Mouse (Mus musculus) testis, adult 2 months (tissue): ENCODE measurements around the gene Osbpl9. TPM values are rescaled to one million over a fixed set of nuclear protein-coding genes. Genes with fewer than 3 reads are reported as not detected.

Experiments used
- H3K27ac ChIP-seq: fragments of 200-500 bp; 2 replicates; pipeline ENCODE4 v1.5.1; 2012; ENCODE audit warnings: low read depth, low read length; ENCODE audit not compliant: control insufficient read depth, insufficient read depth
- H3K27me3 ChIP-seq: fragments of 200-500 bp; 2 replicates; pipeline ENCODE4 v1.6.1; 2012; ENCODE audit warnings: mild to moderate bottlenecking, low read length, moderate library complexity; ENCODE audit not compliant: control insufficient read depth, insufficient read depth
- H3K36me3 ChIP-seq: fragments of 200-500 bp; 2 replicates; pipeline ENCODE4 v1.6.1; 2012; ENCODE audit warnings: mild to moderate bottlenecking, low read length; ENCODE audit not compliant: control insufficient read depth, insufficient read depth
- H3K4me1 ChIP-seq: fragments of 200-500 bp; 2 replicates; pipeline ENCODE4 v1.6.1; 2012; ENCODE audit warnings: low read length; ENCODE audit not compliant: control insufficient read depth, insufficient read depth
- H3K4me3 ChIP-seq: fragments of 200-500 bp; 2 replicates; pipeline ENCODE4 v1.5.1; 2012; ENCODE audit warnings: low read depth, mild to moderate bottlenecking, low read length, moderate library complexity, mixed read lengths; ENCODE audit not compliant: control insufficient read depth
- CTCF ChIP-seq: fragments of 200-500 bp; IDR thresholded peaks from 2 replicates; pipeline ENCODE4 v1.5.1; 2012; ENCODE audit warnings: low read depth, mild to moderate bottlenecking, inconsistent platforms, low read length, moderate library complexity; ENCODE audit not compliant: control insufficient read depth, insufficient read depth, insufficient replicate concordance
- POLR2A ChIP-seq: fragments of 200-500 bp; IDR thresholded peaks from 2 replicates; pipeline ENCODE4 v1.6.1; 2012; ENCODE audit warnings: low read depth, mild to moderate bottlenecking, inconsistent platforms, low read length, moderate library complexity; ENCODE audit not compliant: control insufficient read depth
- polyA plus RNA-seq: library from polyadenylated mRNA; depleted of rRNA; stranded (reverse); fragments of >200 nt; gene quantifications from 2 replicates; pipeline ENCODE4 v1.2.3, GENCODE M21; 2012

The Osbpl9 gene
- polyA plus RNA-seq, 1 experiment, result 100 TPM

DNA sequence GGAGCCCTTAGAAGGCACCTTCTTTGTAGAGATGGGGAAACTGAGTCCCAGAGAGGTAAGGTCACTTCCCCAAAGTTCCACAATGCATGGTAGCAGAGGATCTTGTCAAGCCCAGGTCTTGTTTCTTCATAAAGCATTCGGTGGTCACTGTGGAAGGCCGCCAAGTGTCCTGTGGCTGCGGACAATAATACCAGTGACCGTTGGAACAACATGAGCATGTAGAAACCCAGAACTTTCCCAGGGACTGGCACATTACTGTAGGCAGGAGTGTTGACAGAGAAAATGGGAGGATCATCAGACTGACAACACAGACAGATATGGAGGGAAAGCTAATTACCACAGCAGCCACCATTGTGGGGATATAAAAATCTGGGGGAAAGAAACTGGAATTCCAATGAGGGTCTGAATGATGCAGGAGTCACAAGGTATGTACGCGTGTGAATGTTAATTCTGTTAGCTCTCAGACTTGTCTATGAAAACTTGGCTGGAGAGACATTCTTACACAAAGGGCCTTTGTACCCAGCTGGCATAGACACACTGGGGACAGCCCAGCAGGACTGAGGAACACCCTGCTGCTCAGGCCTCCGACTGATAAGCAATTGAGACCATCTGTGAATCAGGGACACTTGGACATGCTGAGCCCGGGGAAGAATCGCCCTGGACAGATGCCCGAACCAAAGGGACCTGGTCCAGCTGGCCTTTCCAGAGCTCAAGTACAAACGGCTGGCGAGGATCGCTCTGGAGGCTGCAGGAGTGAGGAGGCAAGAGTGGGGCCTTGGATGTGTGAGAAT is 22.9 kb upstream of the Osbpl9 start:
- H3K4me1 ChIP-seq, result peaks cover 4% of the 10 kb centered on the region
- H3K4me3 ChIP-seq, result no peak overlapping the region
- peak overlapping the region; percentile 74 for H3K27ac ChIP-seq
- no peaks in the 10 kb centered on the region for H3K36me3 ChIP-seq
- peak; percentile 48; the same call in 1 of the 2 replicates for TF ChIP-seq POLR2A
- no peak for TF ChIP-seq CTCF
- H3K27me3 ChIP-seq, result no peaks in the 10 kb centered on the region

DNA sequence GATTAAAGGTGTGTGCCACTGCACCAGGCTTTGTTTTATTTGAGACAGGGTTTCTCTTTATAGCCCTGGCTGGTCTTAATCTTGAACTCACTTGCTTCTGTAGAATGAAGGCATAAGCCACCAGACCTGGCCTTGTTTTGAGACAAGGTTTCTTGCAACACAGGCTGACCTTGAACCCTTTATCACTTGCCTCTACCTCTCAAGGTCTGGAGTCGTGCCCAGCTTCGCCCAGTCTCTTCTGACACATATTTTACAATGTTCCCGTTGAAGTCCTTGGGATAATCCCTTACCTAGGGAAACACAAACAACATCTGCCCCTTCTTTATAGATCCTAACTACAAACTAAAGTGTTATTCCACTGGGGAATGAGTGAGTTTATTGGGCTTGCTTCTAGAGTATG is 19.9 kb upstream of the Osbpl9 start:
- no peaks in the 10 kb centered on the region for H3K27me3 ChIP-seq
- peaks cover 7% of the 10 kb centered on the region for H3K4me1 ChIP-seq
- H3K27ac ChIP-seq, result peak overlapping the region; percentile 80
- no peak overlapping the region for H3K4me3 ChIP-seq
- H3K36me3 ChIP-seq, result no peaks in the 10 kb centered on the region
- no peak for TF ChIP-seq CTCF
- TF ChIP-seq POLR2A, result no peak

DNA sequence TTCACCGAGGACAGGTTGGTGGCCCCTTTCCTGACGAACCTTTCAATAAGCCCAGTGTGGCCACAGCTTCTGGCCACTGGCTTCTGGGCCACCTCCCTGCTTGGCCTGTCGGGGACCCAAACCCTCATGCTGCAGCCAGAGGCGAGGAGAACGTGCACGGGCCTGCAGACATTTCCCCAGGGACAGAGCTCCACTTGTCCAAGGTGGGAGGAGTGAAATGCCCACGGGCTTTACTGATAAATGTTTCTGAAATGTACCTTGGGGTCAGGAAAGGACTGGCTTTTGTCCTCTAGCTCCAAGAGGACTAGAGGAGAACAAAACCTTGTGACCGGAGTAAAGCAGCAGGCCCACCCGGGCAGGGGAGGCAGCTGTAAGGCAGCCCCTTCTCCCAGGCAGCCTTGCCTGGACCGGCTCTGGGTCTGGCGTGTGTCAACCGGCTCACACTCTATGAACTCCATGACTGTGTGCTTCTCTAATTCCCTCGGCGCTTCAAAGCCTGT is 18.4 kb upstream of the Osbpl9 start:
- no peak overlapping the region for H3K4me3 ChIP-seq
- H3K4me1 ChIP-seq, result peaks cover 3% of the 10 kb centered on the region
- no peaks in the 10 kb centered on the region for H3K27me3 ChIP-seq
- H3K27ac ChIP-seq, result peak overlapping the region; percentile 61; the same call in 1 of the 2 replicates
- H3K36me3 ChIP-seq, result no peaks in the 10 kb centered on the region
- TF ChIP-seq POLR2A (no peak), CTCF (no peak)

DNA sequence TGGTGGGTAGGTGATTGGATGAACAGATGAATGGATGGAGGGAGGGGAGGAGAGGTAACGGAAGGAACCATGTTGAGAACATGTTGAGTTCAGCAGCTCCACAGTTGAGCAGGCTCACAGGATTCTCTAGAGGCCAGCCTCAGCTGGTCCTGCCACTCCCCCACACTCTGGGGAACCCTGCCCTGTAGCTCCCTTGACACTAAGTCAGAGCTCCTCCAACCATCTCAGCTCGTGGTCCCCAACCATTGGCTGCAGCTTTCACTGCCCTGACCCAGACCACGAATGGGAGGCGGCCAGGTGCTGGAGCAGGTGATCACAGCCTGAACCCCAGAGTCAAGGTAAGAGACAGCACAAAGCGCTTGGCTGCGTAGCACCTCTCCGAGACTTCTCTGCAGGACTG is 15.9 kb upstream of the Osbpl9 start:
- H3K27ac ChIP-seq, result no peak overlapping the region
- TF ChIP-seq CTCF (no peak), POLR2A (no peak)
- peaks cover 3% of the 10 kb centered on the region for H3K4me1 ChIP-seq
- no peak overlapping the region for H3K4me3 ChIP-seq
- no peaks in the 10 kb centered on the region for H3K36me3 ChIP-seq
- no peaks in the 10 kb centered on the region for H3K27me3 ChIP-seq

DNA sequence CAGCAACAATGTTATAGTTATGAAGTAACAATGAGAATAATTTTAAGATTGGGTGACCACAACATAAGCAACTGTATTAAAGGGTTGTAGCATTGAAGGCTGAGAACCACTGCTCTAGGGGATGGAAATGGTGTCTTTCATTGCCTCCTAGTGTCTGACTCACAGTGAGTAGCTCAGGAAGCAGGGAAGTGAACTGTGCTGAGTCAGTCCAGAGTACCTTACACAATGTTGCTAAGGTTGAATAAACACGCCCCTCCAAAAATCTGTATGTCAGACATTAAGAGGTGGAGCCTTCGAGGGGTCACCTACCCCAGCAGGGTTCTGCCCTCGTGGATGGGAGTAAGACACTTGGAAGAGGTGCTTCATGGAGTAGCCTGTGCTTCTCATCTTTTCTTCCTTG is 11.9 kb upstream of the Osbpl9 start:
- peak overlapping the region; percentile 44 for H3K27ac ChIP-seq
- H3K4me1 ChIP-seq, result peaks cover 3% of the 10 kb centered on the region
- H3K36me3 ChIP-seq, result no peaks in the 10 kb centered on the region
- TF ChIP-seq POLR2A, result no peak
- TF ChIP-seq CTCF, result no peak
- H3K27me3 ChIP-seq, result no peaks in the 10 kb centered on the region
- H3K4me3 ChIP-seq, result no peak overlapping the region

DNA sequence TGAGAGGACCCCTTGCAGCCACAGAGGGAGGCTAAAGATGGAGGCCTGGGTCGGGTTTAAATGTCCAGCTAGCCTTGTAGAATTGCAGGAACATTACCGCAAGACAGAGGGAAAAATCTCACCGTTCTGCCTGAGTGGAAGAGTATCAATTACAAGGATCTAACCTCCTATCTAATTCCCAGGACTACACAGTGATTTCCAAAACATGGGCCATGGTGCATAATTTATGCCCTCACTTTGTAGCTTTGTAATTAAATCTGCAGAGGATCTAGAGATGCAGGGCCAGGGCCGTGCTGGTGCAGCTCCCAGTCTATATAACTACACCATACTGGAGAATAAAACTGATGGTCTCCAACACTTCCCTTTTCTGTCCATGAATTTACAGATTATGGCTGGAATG is 8.8 kb upstream of the Osbpl9 start:
- no peak overlapping the region for H3K4me3 ChIP-seq
- no peaks in the 10 kb centered on the region for H3K36me3 ChIP-seq
- peak overlapping the region; percentile 73 for H3K27ac ChIP-seq
- no peaks in the 10 kb centered on the region for H3K27me3 ChIP-seq
- no peaks in the 10 kb centered on the region for H3K4me1 ChIP-seq
- TF ChIP-seq POLR2A, result no peak
- no peak for TF ChIP-seq CTCF

DNA sequence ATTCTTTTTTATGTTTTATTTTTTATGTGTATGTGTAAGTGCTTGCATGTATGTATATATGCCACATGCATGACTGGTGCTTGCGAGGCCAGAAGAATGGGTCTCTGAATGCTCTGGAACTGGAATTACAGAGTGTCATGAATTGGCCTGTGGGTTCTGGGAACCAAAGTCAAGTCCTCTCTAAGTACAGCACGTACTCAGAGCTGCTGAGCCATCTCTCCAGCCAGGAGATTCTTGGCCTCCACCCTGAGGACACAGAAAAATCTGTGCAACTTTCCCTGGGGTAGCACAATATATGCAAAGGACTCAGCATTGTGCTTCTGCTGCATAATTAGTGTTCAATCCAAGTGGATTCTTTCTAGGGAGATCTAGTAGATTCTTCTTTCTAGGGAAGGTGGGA is 8.2 kb upstream of the Osbpl9 start:
- H3K36me3 ChIP-seq, result no peaks in the 10 kb centered on the region
- no peaks in the 10 kb centered on the region for H3K27me3 ChIP-seq
- H3K4me1 ChIP-seq, result no peaks in the 10 kb centered on the region
- no peak overlapping the region; the same call in 1 of the 2 replicates for H3K27ac ChIP-seq
- no peak overlapping the region for H3K4me3 ChIP-seq
- TF ChIP-seq POLR2A (no peak), CTCF (no peak)

DNA sequence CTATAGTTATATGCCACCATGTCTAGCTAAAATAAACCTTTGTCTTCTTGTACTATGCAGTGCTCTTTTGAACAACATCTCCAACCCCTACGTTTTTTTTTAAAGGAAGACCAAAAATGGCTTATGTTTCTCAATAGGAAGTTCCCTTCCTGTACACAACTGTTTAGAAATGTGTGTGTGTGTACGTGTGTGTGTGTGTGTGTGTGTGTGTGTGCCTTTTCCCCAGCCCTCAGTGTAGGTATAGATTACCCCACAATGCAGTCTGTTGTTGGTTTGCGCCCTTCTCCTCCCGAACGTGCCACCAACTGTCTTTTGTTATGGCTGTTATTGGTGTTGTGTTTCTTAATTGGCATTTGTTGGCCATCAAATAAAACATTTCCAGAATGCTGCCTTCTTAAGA is 5.5 kb upstream of the Osbpl9 start:
- no peak overlapping the region for H3K4me3 ChIP-seq
- TF ChIP-seq POLR2A (no peak), CTCF (no peak)

More for the DNA sequence above, 5.5 kb upstream of the Osbpl9 start:
- Histone ChIP-seq H3K36me3 (no peaks in the 10 kb centered on the region), H3K4me1 (no peaks in the 10 kb centered on the region), H3K27ac (no peak overlapping the region), H3K27me3 (no peaks in the 10 kb centered on the region)
